Mouse (Mus musculus) hematopoietic stem cell, adult 5-6 weeks (primary cell): ENCODE measurements around the gene Poc1a. TPM values are rescaled to one million over a fixed set of nuclear protein-coding genes. Genes with fewer than 3 reads are reported as not detected.
A peak's percentile ranks its signal among the peaks of the same experiment; 100 is the strongest.

Source experiments
- ATAC-seq, 2 experiments: fragments of 125-278 bp in 1 of 2; replicated peaks in 1 of 2; 2 replicates each; pipeline ENCODE4 v1.8.0; 2016 to 2017; ENCODE audit warnings: inconsistent platforms in 2 of 2, mild to moderate bottlenecking in 2 of 2, moderate number of reproducible peaks in 2 of 2, low read depth in 1 of 2, moderate TSS enrichment in 1 of 2; ENCODE audit not compliant: low FRiP score in 2 of 2, poor library complexity in 2 of 2, severe bottlenecking in 2 of 2, insufficient read depth in 1 of 2, low TSS enrichment in 1 of 2
- total RNA-seq: library from RNA; stranded (forward); fragments of 172-1452, 232-1000 nt; gene quantifications from 2 replicates; pipeline ENCODE4 v1.2.3, GENCODE M21; 2017

Poc1a gene
- total RNA-seq, 1 experiment from 2014 or later, result 14.8 TPM

- peak; percentile 67 to 70; a peak in 3 of 4 replicates for ATAC-seq
Observed at GRCm38 (mm10) chr9:106288864-106289263, 8.0 kb downstream of the Poc1a start.

- ATAC-seq, result no peak
Observed at GRCm38 (mm10) chr9:106289841-106290240, 9.0 kb downstream of the Poc1a start.

- no peak for ATAC-seq
Observed at GRCm38 (mm10) chr9:106290636-106291122, 9.8 kb downstream of the Poc1a start.

- ATAC-seq, result no peak
Observed at GRCm38 (mm10) chr9:106293569-106294156, 12.8 kb downstream of the Poc1a start.

- ATAC-seq, result no peak
Observed at GRCm38 (mm10) chr9:106296637-106297174, 15.8 kb downstream of the Poc1a start.

- no peak for ATAC-seq
Observed at GRCm38 (mm10) chr9:106300176-106300803, 19.4 kb downstream of the Poc1a start.

- ATAC-seq, result no peak
Observed at GRCm38 (mm10) chr9:106300949-106301348, 20.1 kb downstream of the Poc1a start.

GRCm38 (mm10) chr9:106301446-106302080 lies 20.7 kb downstream of the Poc1a start:
- no peak for ATAC-seq

- ATAC-seq, result no peak
Observed at GRCm38 (mm10) chr9:106302446-106303150, 21.7 kb downstream of the Poc1a start.

GRCm38 (mm10) chr9:106303460-106303960 lies 22.6 kb downstream of the Poc1a start:
- ATAC-seq, result no peak

- ATAC-seq, result no peak
Observed at GRCm38 (mm10) chr9:106305228-106305627, 24.4 kb downstream of the Poc1a start.

GRCm38 (mm10) chr9:106306662-106307351 lies 25.9 kb downstream of the Poc1a start:
- ATAC-seq, result peak; percentile 69 to 83

- ATAC-seq, result no peak
Observed at GRCm38 (mm10) chr9:106308151-106308550, 27.3 kb downstream of the Poc1a start.

- peak; percentile 30 to 42; a peak in 2 of 4 replicates for ATAC-seq
Observed at GRCm38 (mm10) chr9:106308555-106308954, 27.7 kb downstream of the Poc1a start.

GRCm38 (mm10) chr9:106308983-106309382 lies 28.1 kb downstream of the Poc1a start:
- no peak for ATAC-seq

- ATAC-seq, result 0 out of 4 replicates have a peak, but pooled peaks of 1 of the 2 experiments have one; percentile 2
Observed at GRCm38 (mm10) chr9:106309859-106310258, 29.0 kb downstream of the Poc1a start.

- no peak for ATAC-seq
Observed at GRCm38 (mm10) chr9:106311625-106312191, 30.8 kb downstream of the Poc1a start.
